Mouse (Mus musculus) gastrocnemius, adult 2 months (tissue): ENCODE measurements at regions not wholly inside any gene's neighbourhood (a gene's known extent, or its start where the extent isn't known, plus 50 kb on each side); places are given as distances from the start of the nearest gene placed in this dataset.

Experiments used
- DNase-seq: peaks from one replicate; pipeline ENCODE4 v3.0.0; 2022
- H3K27ac ChIP-seq: fragments of 200-600 bp; 2 replicates; pipeline ENCODE4 v1.8.1; 2022; ENCODE audit warnings: mild to moderate bottlenecking
- H3K4me3 ChIP-seq: fragments of 200-600 bp; 2 replicates; pipeline ENCODE4 v1.8.1; 2022; ENCODE audit warnings: mild to moderate bottlenecking, moderate library complexity
- CTCF ChIP-seq: fragments of 200-600 bp; IDR thresholded peaks from 2 replicates; pipeline ENCODE4 v1.8.1; 2022; ENCODE audit warnings: antibody characterized with exemption, mild to moderate bottlenecking, moderate library complexity
- intact Hi-C: fragments of 180-260 bp; cut with DNase I; formaldehyde crosslinking; loops from one replicate; pipeline ENCODE4 v1.15.1; 2025

DNA sequence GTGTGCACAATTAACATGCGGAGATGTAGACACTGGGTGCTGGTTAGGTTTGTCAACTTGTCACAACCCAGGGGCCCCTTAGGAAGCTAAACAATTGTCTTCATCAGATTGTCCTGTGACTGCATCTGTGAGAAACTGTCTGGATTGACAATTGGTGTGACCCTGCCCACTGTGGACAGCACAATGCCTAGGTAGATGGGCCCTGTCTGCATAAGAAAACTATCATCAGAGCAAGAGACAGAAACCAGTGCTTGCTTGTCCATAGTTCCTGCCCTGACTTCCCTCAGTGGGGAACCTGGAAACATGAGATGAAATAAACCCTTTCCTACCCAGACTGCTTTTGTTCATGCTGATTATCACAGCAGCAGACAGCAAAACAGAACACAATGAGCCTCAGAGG, 63.5 kb upstream of the Tyw5 start:
- no peak for DNase-seq
- Histone ChIP-seq H3K27ac (no peak overlapping the region), H3K4me3 (no peak overlapping the region)
- TF ChIP-seq CTCF: no peak
- intact Hi-C loops: no loop called here

DNA sequence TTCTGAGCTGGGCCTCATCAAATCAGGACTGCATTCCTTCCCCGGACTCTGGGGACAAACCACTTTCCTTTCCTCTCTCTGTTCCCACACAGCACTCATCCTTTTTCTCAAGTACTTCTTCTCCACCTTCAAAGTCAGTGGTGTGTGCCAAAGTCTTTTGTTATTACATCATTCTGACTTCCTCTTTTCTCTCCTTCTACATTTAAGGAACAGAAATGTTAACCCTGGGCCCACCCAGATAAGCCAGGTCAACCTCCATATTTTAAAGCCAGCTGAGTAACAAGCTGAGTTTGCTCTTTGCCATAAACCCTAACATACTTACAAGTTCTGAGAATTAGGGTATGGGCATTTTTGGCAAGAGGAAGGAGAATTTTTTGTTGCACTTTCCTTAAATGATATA, 65.3 kb upstream of the Tyw5 start:
- TF ChIP-seq CTCF: no peak
- no peak overlapping the region for H3K27ac ChIP-seq
- no peak for DNase-seq
- intact Hi-C loops: no loop called here
- H3K4me3 ChIP-seq: no peak overlapping the region

DNA sequence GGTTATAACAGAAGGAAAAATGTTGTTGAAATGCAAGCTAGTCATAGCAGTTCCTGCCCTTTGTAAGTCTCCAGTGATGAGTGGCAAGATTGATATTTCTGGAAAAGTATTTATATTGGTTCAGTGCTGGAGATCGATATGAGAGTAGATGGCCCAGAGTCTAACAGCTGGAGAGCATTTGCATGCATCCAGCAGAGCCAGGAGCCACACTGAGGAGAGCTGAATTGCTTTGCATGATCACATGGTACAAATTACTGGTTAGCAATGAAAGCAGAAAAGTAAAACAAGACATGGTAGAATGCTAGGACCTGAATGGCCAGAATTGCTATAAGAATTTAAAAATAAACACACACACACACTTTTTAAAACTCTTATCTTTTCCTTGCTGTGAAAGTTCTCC, 70.8 kb upstream of the Tyw5 start:
- no peak for TF ChIP-seq CTCF
- DNase-seq: no peak
- Histone ChIP-seq H3K27ac (no peak overlapping the region), H3K4me3 (no peak overlapping the region)
- intact Hi-C loops: no loop called here

DNA sequence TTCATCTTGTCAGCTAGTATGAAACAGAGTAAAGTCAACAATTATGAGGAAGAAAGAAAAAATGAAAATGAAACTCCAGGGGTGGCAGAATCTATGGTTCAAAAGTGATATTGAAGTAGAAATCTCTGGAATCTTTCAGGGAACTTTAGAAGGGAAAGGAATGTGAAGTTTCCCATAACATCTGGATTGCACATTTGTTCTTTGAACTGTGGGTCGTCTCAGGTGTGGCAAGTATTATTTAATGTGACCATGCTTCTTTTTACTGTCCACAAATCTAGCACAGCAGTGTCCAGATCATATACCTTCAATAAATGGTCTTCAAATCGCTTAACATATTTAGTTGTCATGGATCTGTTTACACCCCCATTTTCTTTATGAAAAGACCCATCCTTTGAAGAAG, 71.2 kb upstream of the Tyw5 start:
- DNase-seq: no peak

DNA sequence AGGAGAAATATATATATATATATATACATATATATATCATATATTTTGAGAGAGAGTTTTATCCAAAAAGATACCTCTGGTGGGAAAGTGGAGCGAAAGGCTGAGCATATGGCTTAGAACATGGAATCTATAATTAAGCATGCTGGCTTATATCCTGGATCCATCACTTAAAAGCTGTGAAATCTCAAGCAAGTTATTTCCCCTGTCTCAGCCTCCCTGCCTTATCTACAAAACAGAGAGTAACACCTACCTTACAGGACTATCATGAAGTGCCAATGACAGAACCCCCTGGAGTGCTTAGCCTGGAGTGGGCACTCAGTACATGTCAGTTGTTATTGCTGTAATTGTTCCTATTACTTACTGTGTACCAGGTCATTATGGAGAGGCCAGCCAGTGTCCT, 71.9 kb upstream of the Tyw5 start:
- intact Hi-C loops: no loop called here
- DNase-seq: no peak
- H3K4me3 ChIP-seq: no peak overlapping the region
- no peak for TF ChIP-seq CTCF
- no peak overlapping the region for H3K27ac ChIP-seq

More for the DNA sequence above, 71.2 kb upstream of the Tyw5 start:
- no peak overlapping the region for H3K4me3 ChIP-seq
- intact Hi-C loops: no loop called here
- H3K27ac ChIP-seq: no peak overlapping the region
- no peak for TF ChIP-seq CTCF

DNA sequence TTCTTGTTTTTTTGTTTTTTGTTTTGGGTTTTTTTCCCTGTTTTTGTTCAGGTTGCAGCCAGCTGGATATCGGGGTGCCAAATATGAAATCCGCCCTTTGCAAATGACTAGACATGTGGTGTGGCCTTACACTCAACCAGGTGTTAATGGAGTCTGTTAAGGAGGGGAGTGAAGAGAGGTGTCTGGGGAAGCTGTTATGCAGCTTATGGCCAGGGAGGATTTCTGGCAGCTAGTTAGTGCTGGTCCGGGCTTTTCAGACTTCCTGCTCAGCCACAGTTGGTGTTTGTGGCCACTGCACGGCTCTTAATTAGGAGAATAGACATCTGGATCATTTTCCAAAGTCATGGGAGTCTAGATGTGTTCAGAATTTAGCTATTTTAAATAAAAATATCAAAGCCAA, 72.7 kb upstream of the Tyw5 start:
- no peak for TF ChIP-seq CTCF
- H3K27ac ChIP-seq: no peak overlapping the region

DNA sequence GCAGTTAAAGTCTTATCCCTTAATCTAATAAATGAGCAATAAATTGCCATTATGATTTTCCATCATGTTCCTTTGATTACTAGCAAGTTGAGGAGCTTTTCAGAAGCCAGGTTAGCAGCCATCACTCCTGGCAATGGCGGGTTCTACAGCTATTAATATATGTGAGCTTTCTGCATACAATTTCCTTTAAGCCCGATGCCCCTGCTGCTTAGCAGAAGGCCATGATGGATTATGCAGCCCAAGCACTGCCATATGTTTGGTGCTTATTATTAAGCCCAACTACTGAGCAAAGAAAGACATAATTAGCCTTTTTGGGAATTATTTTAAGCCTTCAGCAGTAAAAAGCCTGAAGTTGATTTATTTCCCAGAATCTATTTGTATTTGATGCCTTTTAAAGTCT, 82.3 kb upstream of the Tyw5 start:
- TF ChIP-seq CTCF: no peak
- intact Hi-C loops: no loop called here
- no peak overlapping the region for H3K27ac ChIP-seq
- DNase-seq: no peak
- no peak overlapping the region for H3K4me3 ChIP-seq

More for the DNA sequence above, 72.7 kb upstream of the Tyw5 start:
- no peak overlapping the region for H3K4me3 ChIP-seq
- intact Hi-C loops: no loop called here
- DNase-seq: no peak

DNA sequence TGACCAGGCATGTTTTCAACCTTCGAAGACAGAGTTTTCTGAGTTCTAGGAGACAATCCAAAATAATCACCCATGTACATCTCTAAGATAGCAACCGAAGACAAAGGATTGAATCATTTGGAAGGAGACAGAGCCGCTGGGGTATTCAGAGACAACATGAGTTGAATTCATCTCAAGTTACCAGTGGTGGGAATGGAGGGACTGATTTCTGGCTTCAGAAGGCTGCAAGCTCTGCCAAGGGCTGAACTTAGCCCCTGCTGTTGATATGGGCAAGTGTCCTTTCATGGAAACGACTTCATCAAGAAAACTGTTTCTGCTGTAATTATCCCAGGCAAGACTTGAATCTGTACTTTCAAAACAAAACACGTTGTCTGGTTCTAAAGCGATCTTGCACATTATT, 82.7 kb upstream of the Tyw5 start:
- H3K4me3 ChIP-seq: no peak overlapping the region
- TF ChIP-seq CTCF: no peak
- intact Hi-C loops: no loop called here
- DNase-seq: no peak
- no peak overlapping the region for H3K27ac ChIP-seq

DNA sequence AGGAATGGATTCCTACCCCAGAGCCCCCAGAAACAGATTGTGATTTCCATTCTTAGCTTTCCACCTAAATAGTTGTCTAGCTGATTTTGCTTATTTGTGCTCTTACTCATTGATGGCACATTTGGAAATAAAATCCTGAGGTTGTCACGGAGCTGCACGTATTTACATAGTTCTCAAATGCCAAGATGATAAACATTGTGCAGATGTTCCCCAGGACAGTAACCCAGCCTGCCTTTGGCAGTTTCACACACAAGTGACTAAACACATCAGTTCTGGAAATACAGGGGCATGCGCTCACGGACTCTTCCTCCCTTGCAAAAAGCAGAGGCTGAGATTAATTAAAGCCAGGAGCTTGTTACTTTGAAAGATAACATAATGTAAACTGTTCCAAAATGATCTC, 83.1 kb upstream of the Tyw5 start:
- no peak for TF ChIP-seq CTCF
- H3K27ac ChIP-seq: no peak overlapping the region
- DNase-seq: no peak
- intact Hi-C loops: no loop called here
- no peak overlapping the region for H3K4me3 ChIP-seq

DNA sequence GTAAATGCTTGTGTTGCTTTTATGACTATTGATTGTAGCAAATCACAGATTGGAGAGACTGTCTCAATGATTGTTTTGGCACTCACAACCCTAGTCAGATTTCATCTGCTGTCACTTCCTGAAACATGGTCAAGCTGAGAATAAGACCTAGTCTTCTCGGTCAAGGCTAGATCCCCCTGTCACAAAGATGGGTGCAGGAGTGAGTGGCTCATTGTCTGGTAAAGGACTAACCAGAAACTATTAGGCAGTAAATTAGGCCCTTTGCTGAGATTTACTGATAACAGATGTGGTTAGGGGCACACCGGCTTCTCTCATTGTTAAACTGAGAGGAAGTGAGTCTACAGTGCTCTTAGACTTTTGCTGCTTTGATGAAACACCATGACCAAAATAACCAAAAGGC, 85.8 kb upstream of the Tyw5 start:
- intact Hi-C loops: no loop called here
- Histone ChIP-seq H3K4me3 (no peak overlapping the region), H3K27ac (no peak overlapping the region)
- DNase-seq: no peak
- no peak for TF ChIP-seq CTCF

DNA sequence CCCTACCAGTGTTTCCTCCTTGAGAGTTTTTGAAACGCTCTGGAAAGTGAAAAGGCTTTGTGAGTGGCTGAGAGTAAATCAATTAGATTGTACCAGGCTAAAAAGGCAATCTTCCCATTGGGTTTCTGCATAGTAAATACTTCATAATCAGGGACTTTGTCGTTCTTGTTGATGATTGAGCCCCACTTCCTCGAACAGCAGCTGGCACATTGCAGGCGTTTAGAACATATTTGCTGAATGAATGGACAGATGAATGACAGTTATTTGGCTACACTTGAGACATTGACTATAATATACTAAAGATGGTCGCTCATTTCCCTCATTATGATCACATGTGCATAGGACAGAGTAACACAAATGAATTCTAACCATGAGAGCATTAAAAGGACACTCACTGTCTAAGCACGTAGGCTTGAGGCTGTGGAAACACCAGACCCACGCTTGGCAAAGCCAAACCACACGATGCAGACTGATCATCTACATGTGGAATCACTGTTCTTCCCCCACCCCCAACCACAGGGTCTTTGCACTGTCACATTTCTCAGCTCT, 90.7 kb upstream of the Tyw5 start:
- Histone ChIP-seq H3K27ac (no peak overlapping the region), H3K4me3 (no peak overlapping the region)
- DNase-seq: no peak
- TF ChIP-seq CTCF: no peak
- intact Hi-C loops: no loop called here

DNA sequence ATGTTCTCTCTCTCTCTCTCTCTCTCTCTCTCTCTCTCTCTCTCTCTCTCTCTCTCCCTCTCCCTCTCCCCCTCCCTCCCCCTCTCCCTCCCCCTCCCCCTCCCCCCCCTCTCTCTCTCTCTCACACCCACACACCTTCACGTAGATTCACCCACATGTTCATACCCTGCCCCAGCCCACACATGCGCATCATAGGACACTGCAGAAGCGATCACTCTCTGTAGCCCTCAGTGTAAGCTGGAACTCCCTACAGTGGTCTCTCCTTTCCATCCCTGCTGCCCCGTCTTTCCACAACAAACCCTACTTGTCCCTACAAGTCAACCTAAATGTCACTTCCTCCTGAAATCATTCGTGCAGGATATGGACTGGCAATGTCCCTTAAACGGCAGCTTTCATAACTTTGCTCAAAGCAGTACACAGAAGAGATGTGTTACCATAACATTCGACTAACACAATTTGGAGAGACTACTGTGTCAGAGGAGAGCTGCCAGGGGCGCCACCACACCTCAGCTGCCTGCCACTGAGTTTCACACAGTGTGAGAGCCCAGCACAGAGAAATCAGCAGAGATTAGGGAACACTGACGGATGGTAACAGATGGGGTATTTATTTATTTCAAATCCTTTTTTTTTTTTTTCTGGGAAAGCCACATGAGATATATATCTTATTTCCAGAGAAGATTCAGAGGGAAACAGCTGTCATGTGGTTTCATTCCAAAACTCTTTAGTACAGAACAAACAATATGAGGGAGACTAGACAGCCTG, 103.6 kb upstream of the Tyw5 start:
- DNase-seq: no peak
- Histone ChIP-seq H3K27ac (no peak overlapping the region), H3K4me3 (peak overlapping the region; percentile 9; the same call in 1 of the 2 replicates)
- intact Hi-C loops: no loop called here
- no peak for TF ChIP-seq CTCF

DNA sequence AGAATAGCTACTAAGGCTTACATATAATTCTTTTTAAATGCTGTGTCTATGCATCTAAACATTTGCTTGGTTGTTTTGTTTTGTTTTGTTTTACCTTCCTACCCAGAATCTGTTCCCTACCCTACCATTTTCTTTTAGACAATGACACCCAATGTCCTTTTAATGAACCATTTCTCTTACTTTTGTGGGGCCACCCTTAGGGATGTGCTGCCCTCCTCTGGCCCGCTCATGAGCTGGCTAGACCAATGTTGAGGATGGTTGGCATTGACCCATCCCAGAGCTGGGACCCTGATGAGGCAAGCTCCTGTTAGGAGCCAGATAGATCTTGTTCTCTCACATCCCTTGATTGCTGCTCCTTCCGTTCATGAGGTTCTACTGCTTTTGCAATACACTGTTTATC, 105.0 kb upstream of the Tyw5 start:
- intact Hi-C loops: no loop called here
- H3K4me3 ChIP-seq: no peak overlapping the region
- DNase-seq: no peak
- TF ChIP-seq CTCF: no peak; the same call in 1 of the 2 replicates
- no peak overlapping the region for H3K27ac ChIP-seq

DNA sequence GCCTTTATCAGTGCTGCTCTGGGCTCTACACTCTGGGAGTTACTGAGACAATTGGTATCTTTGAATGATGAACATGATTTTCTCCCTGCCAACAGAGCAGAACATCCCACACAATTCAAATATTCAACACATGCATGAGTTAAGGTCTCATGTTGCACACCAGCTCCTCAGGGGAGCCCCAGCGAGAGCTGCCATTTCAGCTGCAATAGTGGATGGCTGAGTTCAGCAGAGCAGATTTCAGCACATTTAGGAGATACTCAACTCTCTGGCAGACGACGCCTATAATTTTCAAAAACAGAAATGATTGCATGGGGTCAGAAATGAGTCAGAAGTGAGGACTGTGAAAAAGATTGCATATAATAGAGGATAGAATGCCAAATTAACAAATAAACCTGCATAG, 105.6 kb upstream of the Tyw5 start:
- no peak for TF ChIP-seq CTCF
- Histone ChIP-seq H3K4me3 (no peak overlapping the region), H3K27ac (no peak overlapping the region)
- no peak for DNase-seq
- intact Hi-C loops: no loop called here
